Mouse (Mus musculus): Measurements from ENCODE around the gene Sox1. TPM values are rescaled to one million over a fixed set of nuclear protein-coding genes. Genes with fewer than 3 reads are reported as not detected.

Gene Sox1
- polyA plus RNA-seq (2012; rRNA removed), result not detected in 2 replicates

DNA sequence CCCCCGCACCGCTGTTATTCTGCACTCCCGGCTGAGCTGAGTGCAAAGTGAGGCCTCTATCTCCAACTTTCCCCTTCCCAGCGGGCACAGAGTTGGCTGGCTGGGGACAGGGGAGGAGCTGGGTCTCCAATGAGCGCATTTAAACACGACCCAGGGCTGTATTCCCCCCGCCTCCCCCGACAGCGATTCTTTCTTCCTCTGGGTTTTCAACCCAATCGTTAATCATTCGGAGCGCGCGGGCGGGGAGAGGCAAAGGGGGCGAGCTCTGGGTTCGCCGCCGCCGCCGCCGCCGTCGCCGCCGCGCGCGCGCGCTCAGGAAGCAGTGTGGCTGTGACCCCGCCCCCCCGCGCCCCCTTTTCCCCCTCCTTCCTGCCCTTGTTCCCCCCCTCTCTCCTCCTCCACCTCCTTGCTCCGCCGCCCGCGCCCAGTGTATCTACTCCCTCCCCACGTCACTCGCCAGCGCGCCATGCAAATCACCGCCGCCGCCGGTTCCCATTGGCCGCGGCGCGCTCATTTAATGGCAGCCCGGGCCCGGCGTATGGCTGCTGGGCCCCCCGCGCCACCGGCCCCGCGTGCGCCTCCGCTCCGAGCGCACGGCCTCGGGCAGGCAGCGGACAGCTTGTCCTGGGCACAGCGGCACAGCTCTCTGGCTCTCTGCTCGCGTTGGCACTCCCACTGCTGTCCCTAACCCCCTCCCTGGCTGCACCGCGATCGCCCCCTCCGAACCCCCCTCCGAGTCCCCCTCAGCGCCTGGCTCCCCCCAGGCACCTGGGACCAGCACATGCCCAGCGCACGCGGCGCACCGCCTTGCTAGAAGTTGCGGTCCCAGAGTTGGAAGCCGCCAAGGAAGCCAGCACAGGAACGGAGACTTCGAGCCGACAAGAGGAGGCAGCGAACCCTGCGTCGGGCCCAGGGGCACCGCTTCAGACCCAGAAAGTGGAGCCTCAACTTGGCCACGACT, at the start of gene Sox1:
TSS of gene Sox1 (plus strand) at position 225 of the 961 bp plus-strand sequence.
- Histone ChIP-seq H3K27ac (ENCODE audit: insufficient read depth, low read length) (no peak within 1 kb of the TSS), H3K4me1 (ENCODE audit: control insufficient read depth, insufficient read depth, insufficient read length) (no peaks in the 10 kb centered on the region; the same call in none of the 2 replicates), H3K4me3 (ENCODE audit: extremely low read depth, insufficient read depth, insufficient read length) (no peak within 1 kb of the TSS), H3K36me3 (ENCODE audit: control insufficient read depth, insufficient read depth, low read length) (no peaks in the 10 kb centered on the region), H3K27me3 (ENCODE audit: control insufficient read depth, insufficient read depth, low read length) (peaks cover 34% of the 10 kb centered on the region)
- TF ChIP-seq POLR2A (IDR thresholded peaks at IDR 0.05; ENCODE audit: low read depth, low read length) (no peak), CTCF (IDR thresholded peaks at IDR 0.05; ENCODE audit: extremely low read depth, insufficient read depth, insufficient read length, insufficient replicate concordance) (no peak)
- DNase-seq (ENCODE audit: low read depth in 1 of 2, low spot score in 2 of 2), result no peak
- 3% methylated on average over 81 of the region's 89 CpGs for WGBS

DNA sequence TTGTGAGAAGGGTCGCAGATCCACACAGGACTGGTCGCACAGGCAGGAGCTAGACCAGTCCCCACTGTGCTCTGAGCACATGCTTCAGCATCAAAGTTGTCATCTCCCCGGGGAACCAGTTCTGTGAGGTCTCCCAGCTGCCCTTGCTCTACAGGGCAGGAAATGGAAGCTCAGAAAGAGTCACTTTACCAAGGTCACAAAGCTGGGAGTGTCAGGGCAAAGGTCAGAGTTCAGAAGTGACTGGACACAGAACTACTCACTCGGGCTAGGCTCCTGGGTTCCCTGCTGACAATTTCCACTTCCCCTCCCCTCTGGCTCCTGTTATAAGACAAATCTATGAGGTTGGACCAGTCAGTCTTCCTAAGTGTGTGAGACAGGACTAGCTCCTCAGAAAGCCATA, 49.2 kb upstream of the Sox1 start:
- H3K27me3 ChIP-seq (ENCODE audit: control insufficient read depth, insufficient read depth, low read length), result no peaks in the 10 kb centered on the region
- no peaks in the 10 kb centered on the region for H3K4me1 ChIP-seq (ENCODE audit: control insufficient read depth, insufficient read depth, insufficient read length)
- H3K27ac ChIP-seq (ENCODE audit: insufficient read depth, low read length), result no peak overlapping the region
- 59% methylated on average over 4 of the region's 4 CpGs for WGBS
- H3K4me3 ChIP-seq (ENCODE audit: extremely low read depth, insufficient read depth, insufficient read length), result no peak overlapping the region
- no peak for TF ChIP-seq CTCF (IDR thresholded peaks at IDR 0.05; ENCODE audit: extremely low read depth, insufficient read depth, insufficient read length, insufficient replicate concordance)
- TF ChIP-seq POLR2A (IDR thresholded peaks at IDR 0.05; ENCODE audit: low read depth, low read length), result no peak
- H3K36me3 ChIP-seq (ENCODE audit: control insufficient read depth, insufficient read depth, low read length), result no peaks in the 10 kb centered on the region
- no peak for DNase-seq (ENCODE audit: low read depth in 1 of 2, low spot score in 2 of 2)

DNA sequence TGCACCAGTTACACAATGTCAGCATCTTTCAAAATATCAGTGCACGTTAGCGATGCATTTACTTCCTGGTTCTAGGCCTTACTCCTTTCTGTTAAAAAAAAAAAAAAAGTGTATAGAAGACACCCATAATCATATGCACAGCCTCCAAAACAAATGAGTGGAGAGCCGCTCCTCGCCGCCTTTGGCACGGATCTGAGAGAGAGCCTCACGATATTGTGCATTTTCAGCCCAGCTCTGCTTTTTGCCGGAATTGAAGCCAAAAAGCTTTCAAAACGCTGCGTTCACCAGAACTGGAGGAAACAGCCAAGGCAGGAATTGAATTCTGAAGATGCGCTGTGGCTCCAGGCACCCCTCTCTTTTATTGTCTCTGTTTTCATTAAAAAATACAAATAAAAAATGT, 48.2 kb upstream of the Sox1 start:
- Histone ChIP-seq H3K4me3 (ENCODE audit: extremely low read depth, insufficient read depth, insufficient read length) (no peak overlapping the region), H3K4me1 (ENCODE audit: control insufficient read depth, insufficient read depth, insufficient read length) (no peaks in the 10 kb centered on the region), H3K36me3 (ENCODE audit: control insufficient read depth, insufficient read depth, low read length) (no peaks in the 10 kb centered on the region), H3K27ac (ENCODE audit: insufficient read depth, low read length) (no peak overlapping the region), H3K27me3 (ENCODE audit: control insufficient read depth, insufficient read depth, low read length) (no peaks in the 10 kb centered on the region)
- DNase-seq (ENCODE audit: low read depth in 1 of 2, low spot score in 2 of 2), result no peak
- no peak for TF ChIP-seq POLR2A (IDR thresholded peaks at IDR 0.05; ENCODE audit: low read depth, low read length)
- TF ChIP-seq CTCF (IDR thresholded peaks at IDR 0.05; ENCODE audit: extremely low read depth, insufficient read depth, insufficient read length, insufficient replicate concordance), result no peak
- WGBS, result 92% methylated on average over 11 of the region's 11 CpGs

DNA sequence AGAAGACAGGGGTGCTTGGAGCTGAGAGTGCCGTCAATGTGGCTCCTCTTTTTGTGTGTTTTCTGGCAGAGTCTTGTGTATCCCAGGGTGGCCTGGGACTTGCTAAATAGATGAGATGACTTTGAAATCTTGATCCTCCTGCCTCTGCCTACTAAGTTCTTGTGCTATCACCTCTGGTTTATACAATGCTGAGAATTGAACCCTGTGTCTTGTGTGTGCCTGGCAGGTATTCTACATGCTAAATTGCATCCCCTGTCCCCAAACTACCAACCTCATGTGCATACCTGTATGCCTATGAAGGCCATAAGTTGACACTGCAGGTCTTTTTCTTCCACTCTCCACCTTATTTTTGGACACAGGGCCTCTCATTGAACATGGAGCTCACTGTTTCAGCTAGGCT, 46.8 kb upstream of the Sox1 start:
- no peaks in the 10 kb centered on the region for H3K27me3 ChIP-seq (ENCODE audit: control insufficient read depth, insufficient read depth, low read length)
- WGBS, result 74% methylated on average over 1 of the region's 1 CpGs
- no peak for DNase-seq (ENCODE audit: low read depth in 1 of 2, low spot score in 2 of 2)
- H3K27ac ChIP-seq (ENCODE audit: insufficient read depth, low read length), result no peak overlapping the region
- H3K36me3 ChIP-seq (ENCODE audit: control insufficient read depth, insufficient read depth, low read length), result no peaks in the 10 kb centered on the region
- H3K4me1 ChIP-seq (ENCODE audit: control insufficient read depth, insufficient read depth, insufficient read length), result no peaks in the 10 kb centered on the region
- TF ChIP-seq POLR2A (IDR thresholded peaks at IDR 0.05; ENCODE audit: low read depth, low read length) (no peak), CTCF (IDR thresholded peaks at IDR 0.05; ENCODE audit: extremely low read depth, insufficient read depth, insufficient read length, insufficient replicate concordance) (no peak)
- H3K4me3 ChIP-seq (ENCODE audit: extremely low read depth, insufficient read depth, insufficient read length), result no peak overlapping the region

DNA sequence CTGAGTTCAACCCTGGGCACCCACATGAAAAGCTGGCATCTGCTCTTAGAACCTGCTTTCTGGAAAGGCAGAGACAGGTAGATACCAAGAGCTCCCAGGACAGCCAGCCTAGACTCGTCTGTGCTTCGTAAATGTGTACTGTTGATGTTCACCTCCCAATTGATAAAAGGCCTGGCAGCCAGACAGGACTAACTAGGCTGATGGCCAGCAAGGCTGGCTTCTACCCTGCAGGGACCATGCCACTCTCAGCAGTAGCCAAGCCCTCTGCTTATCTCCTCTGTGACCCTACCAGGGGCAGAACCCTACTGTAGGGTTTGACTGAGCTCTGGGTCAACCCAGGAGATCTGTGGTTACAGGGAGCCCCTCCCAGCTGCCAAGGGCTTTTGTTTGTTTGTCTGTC, 45.5 kb upstream of the Sox1 start:
- Histone ChIP-seq H3K4me3 (ENCODE audit: extremely low read depth, insufficient read depth, insufficient read length) (no peak overlapping the region), H3K36me3 (ENCODE audit: control insufficient read depth, insufficient read depth, low read length) (no peaks in the 10 kb centered on the region), H3K27me3 (ENCODE audit: control insufficient read depth, insufficient read depth, low read length) (no peaks in the 10 kb centered on the region), H3K4me1 (ENCODE audit: control insufficient read depth, insufficient read depth, insufficient read length) (no peaks in the 10 kb centered on the region), H3K27ac (ENCODE audit: insufficient read depth, low read length) (no peak overlapping the region)
- WGBS, result 51% methylated on average over 2 of the region's 2 CpGs
- no peak for DNase-seq (ENCODE audit: low read depth in 1 of 2, low spot score in 2 of 2)
- TF ChIP-seq POLR2A (IDR thresholded peaks at IDR 0.05; ENCODE audit: low read depth, low read length) (no peak), CTCF (IDR thresholded peaks at IDR 0.05; ENCODE audit: extremely low read depth, insufficient read depth, insufficient read length, insufficient replicate concordance) (no peak)

DNA sequence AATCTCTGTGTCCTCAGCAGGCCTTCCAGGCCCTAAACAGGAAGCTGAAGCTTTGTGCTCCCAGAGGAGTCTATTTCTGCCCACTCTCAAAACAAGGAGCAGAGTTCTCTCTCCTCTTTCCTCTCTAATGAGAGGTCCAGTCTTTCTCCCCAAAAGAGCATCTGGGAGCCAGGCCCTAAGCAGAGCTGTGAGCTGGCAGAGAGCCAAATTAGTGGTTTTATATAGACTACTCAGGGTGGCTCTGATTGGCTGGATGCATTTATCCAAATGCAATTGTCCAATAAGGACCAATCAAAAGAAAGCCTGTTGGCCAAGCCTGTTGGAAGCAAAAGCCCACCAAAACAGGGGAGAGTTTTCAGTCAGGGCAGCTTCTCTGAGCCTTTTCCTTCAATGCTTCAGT, 44.0 kb upstream of the Sox1 start:
- H3K27ac ChIP-seq (ENCODE audit: insufficient read depth, low read length), result no peak overlapping the region
- H3K27me3 ChIP-seq (ENCODE audit: control insufficient read depth, insufficient read depth, low read length), result no peaks in the 10 kb centered on the region
- no peaks in the 10 kb centered on the region for H3K36me3 ChIP-seq (ENCODE audit: control insufficient read depth, insufficient read depth, low read length)
- no peaks in the 10 kb centered on the region for H3K4me1 ChIP-seq (ENCODE audit: control insufficient read depth, insufficient read depth, insufficient read length)
- TF ChIP-seq POLR2A (IDR thresholded peaks at IDR 0.05; ENCODE audit: low read depth, low read length) (no peak), CTCF (IDR thresholded peaks at IDR 0.05; ENCODE audit: extremely low read depth, insufficient read depth, insufficient read length, insufficient replicate concordance) (no peak)
- H3K4me3 ChIP-seq (ENCODE audit: extremely low read depth, insufficient read depth, insufficient read length), result no peak overlapping the region
- no peak for DNase-seq (ENCODE audit: low read depth in 1 of 2, low spot score in 2 of 2)
